Mouse (Mus musculus) heart, adult 2 months (tissue): ENCODE results near the gene Hnrnpul2. TPM values are rescaled to one million over a fixed set of nuclear protein-coding genes. Genes with fewer than 3 reads are reported as not detected.
A peak's percentile ranks its signal among the peaks of the same experiment; 100 is the strongest.
"Not testable (repeated sequence)": the region's sequence is repeated elsewhere in the genome, so short reads cannot be mapped to it uniquely, and the experiment has no call there.

Experiments used
- DNase-seq, 2 experiments: peaks; one replicate each; pipeline ENCODE4 v3.0.0; 2021
- H3K27ac ChIP-seq: fragments of 200-600 bp; 2 replicates; pipeline ENCODE4 v1.8.1; 2022
- H3K27me3 ChIP-seq: fragments of 200-500 bp; 2 replicates; pipeline ENCODE4 v1.6.1; 2012; ENCODE audit warnings: mild to moderate bottlenecking, low read length, inconsistent platforms, mixed read lengths; ENCODE audit not compliant: control insufficient read depth, insufficient read depth
- H3K36me3 ChIP-seq: fragments of 200-500 bp; 2 replicates; pipeline ENCODE4 v1.6.1; 2012; ENCODE audit warnings: low read length, inconsistent platforms; ENCODE audit not compliant: control insufficient read depth, insufficient read depth
- H3K4me1 ChIP-seq: fragments of 200-500 bp; 2 replicates; pipeline ENCODE4 v1.6.1; 2011; ENCODE audit warnings: low read length; ENCODE audit not compliant: control insufficient read depth, insufficient read depth
- H3K4me3 ChIP-seq: fragments of 200-600 bp; 2 replicates; pipeline ENCODE4 v1.8.1; 2022
- H3K79me2 ChIP-seq: fragments of 200-500 bp; replicated peaks from 2 replicates; pipeline ENCODE4 v1.6.1; 2012; ENCODE audit warnings: mild to moderate bottlenecking, inconsistent platforms, low read length, moderate library complexity, mixed read lengths; ENCODE audit not compliant: control insufficient read depth, insufficient read depth
- H3K9ac ChIP-seq: fragments of 200-500 bp; 2 replicates; pipeline ENCODE4 v1.6.1; 2012; ENCODE audit warnings: low read depth, mild to moderate bottlenecking, control low read depth, inconsistent platforms, low read length, mixed read lengths
- CTCF ChIP-seq: fragments of 200-600 bp; IDR thresholded peaks from 2 replicates; pipeline ENCODE4 v1.8.1; 2022; ENCODE audit warnings: antibody characterized with exemption, mild to moderate bottlenecking, moderate library complexity
- EP300 ChIP-seq: fragments of 200-500 bp; IDR thresholded peaks from 2 replicates; pipeline ENCODE4 v1.6.1; 2011; ENCODE audit warnings: low read depth, low read length, control low read depth; ENCODE audit not compliant: insufficient read depth
- POLR2A ChIP-seq: fragments of 200-500 bp; IDR thresholded peaks from 2 replicates; pipeline ENCODE4 v1.6.1; 2011; ENCODE audit warnings: mild to moderate bottlenecking, low read depth, low read length, control low read depth; ENCODE audit not compliant: insufficient read depth
- WGBS: fragments of 180-500 bp; shearing (Covaris S2); methylation state at CpG from one replicate; pipeline ENCODE4 v1.1.7; 2018; 5-methylcytosine and 5-hydroxymethylcytosine counted together
- intact Hi-C: fragments of 180-260 bp; cut with DNase I; formaldehyde crosslinking; loops from one replicate; pipeline ENCODE4 v1.15.1; 2025
- polyA plus RNA-seq: library from polyadenylated mRNA; depleted of rRNA; stranded (reverse); fragments of >200 nt; gene quantifications from 2 replicates; pipeline ENCODE4 v1.2.3, GENCODE M21; 2012
- total RNA-seq, 2 experiments: library from RNA; stranded (reverse); gene quantifications; 2 replicates each; pipeline ENCODE4 v1.2.3; 2021

The Hnrnpul2 gene
- total and polyA plus RNA-seq, 3 experiments = 12.4 to 47.5 (median 44.7) TPM

- 84% methylated on average over 4 of the region's 4 CpGs for WGBS
Measured at GRCm38 (mm10) chr19:8832971-8833370, 13.2 kb downstream of the Hnrnpul2 start.

GRCm38 (mm10) chr19:8836327-8836726, 16.5 kb downstream of the Hnrnpul2 start:
- 97% methylated on average over 10 of the region's 10 CpGs for WGBS

More at GRCm38 (mm10) chr19:8832971-8833370, 13.2 kb downstream of the Hnrnpul2 start:
- Histone ChIP-seq H3K4me3 (no peak overlapping the region), H3K9ac (no peak overlapping the region), H3K4me1 (no peaks in the 10 kb centered on the region; the same call in 1 of the 2 replicates), H3K27me3 (no peaks in the 10 kb centered on the region), H3K27ac (no peak overlapping the region), H3K79me2 (no peaks in the 10 kb centered on the region), H3K36me3 (peaks cover 18% of the 10 kb centered on the region)
- intact Hi-C loops = no loop called here
- no peak for DNase-seq
- 0 out of 2 replicates have a peak, but pooled peaks have one; percentile 8 for TF ChIP-seq POLR2A
- no peak for TF ChIP-seq EP300
- TF ChIP-seq CTCF = no peak

GRCm38 (mm10) chr19:8837251-8837791, 17.5 kb downstream of the Hnrnpul2 start, which contains the start of gene Bscl2:
Gene Bscl2, plus strand, starts transcription at chr19:8837467.
- TF ChIP-seq POLR2A (no peak; the same call in none of the 2 replicates), CTCF (peak; percentile 88), EP300 (peak; percentile 54; the same call in 1 of the 2 replicates)
- peak; percentile 85 to 88 for DNase-seq
- Histone ChIP-seq H3K36me3 (no peaks in the 10 kb centered on the region; the same call in 1 of the 2 replicates), H3K4me3 (peak within 1 kb of the TSS; percentile 61), H3K9ac (peak within 1 kb of the TSS; percentile 76), H3K27me3 (no peaks in the 10 kb centered on the region), H3K79me2 (no peaks in the 10 kb centered on the region), H3K4me1 (peaks cover 5% of the 10 kb centered on the region; the same call in 1 of the 2 replicates), H3K27ac (peak within 1 kb of the TSS; percentile 83)
- intact Hi-C loops = loop anchor here (2.0 kb wide), 1 partner anchor 15 kb away; no protein-coding TSS in a partner anchor
- WGBS = under 1% methylated on average over 38 of the region's 38 CpGs

More at GRCm38 (mm10) chr19:8836327-8836726, 16.5 kb downstream of the Hnrnpul2 start:
- H3K27ac ChIP-seq, H3K9ac ChIP-seq, DNase-seq, H3K4me1 ChIP-seq, H3K27me3 ChIP-seq, H3K79me2 ChIP-seq, H3K36me3 ChIP-seq, H3K4me3 ChIP-seq: not testable (repeated sequence)
- intact Hi-C loops = loop anchor here (2.0 kb wide), 1 partner anchor 14 kb away; no protein-coding TSS in a partner anchor

GRCm38 (mm10) chr19:8838041-8838730, 18.4 kb downstream of the Hnrnpul2 start:
- no peaks in the 10 kb centered on the region for H3K27me3 ChIP-seq
- no peak for TF ChIP-seq EP300
- no peak for TF ChIP-seq POLR2A
- no peak for TF ChIP-seq CTCF
- no peaks in the 10 kb centered on the region for H3K36me3 ChIP-seq
- 22% methylated on average over 15 of the region's 15 CpGs for WGBS
- H3K9ac ChIP-seq = peak overlapping the region; percentile 76
- H3K4me3 ChIP-seq = peak overlapping the region; percentile 61
- DNase-seq = peak in 1 of 2 experiments; percentile 52
- H3K4me1 ChIP-seq = peaks cover 5% of the 10 kb centered on the region; the same call in 1 of the 2 replicates
- intact Hi-C loops = no loop called here
- H3K79me2 ChIP-seq = no peaks in the 10 kb centered on the region
- peak overlapping the region; percentile 83 for H3K27ac ChIP-seq

GRCm38 (mm10) chr19:8839103-8839907, 19.5 kb downstream of the Hnrnpul2 start, which contains the start of gene Gng3:
Gene Gng3, minus strand, starts transcription at chr19:8839194.
- intact Hi-C loops = no loop called here
- 87% methylated on average over 11 of the region's 11 CpGs for WGBS
- H3K27ac ChIP-seq = peak within 1 kb of the TSS; percentile 83
- peak within 1 kb of the TSS; percentile 61 for H3K4me3 ChIP-seq
- DNase-seq = no peak
- H3K27me3 ChIP-seq = no peaks in the 10 kb centered on the region
- TF ChIP-seq POLR2A (no peak), EP300 (no peak), CTCF (no peak)
- peaks cover 5% of the 10 kb centered on the region; the same call in 1 of the 2 replicates for H3K4me1 ChIP-seq
- H3K9ac ChIP-seq = peak within 1 kb of the TSS; percentile 18
- no peaks in the 10 kb centered on the region for H3K79me2 ChIP-seq
- no peaks in the 10 kb centered on the region for H3K36me3 ChIP-seq
